Mouse (Mus musculus) right cerebral cortex, postnatal 10 days (tissue): ENCODE measurements around the gene Olfr464.
"Not testable (repeated sequence)": the region's sequence is repeated elsewhere in the genome, so short reads cannot be mapped to it uniquely, and the experiment has no call there.

Source experiments
- DNase-seq, 2 experiments: peaks; one replicate each; pipeline ENCODE4 v3.0.0; 2021; ENCODE audit warnings: low spot score in 2 of 2

The Olfr464 gene

DNA sequence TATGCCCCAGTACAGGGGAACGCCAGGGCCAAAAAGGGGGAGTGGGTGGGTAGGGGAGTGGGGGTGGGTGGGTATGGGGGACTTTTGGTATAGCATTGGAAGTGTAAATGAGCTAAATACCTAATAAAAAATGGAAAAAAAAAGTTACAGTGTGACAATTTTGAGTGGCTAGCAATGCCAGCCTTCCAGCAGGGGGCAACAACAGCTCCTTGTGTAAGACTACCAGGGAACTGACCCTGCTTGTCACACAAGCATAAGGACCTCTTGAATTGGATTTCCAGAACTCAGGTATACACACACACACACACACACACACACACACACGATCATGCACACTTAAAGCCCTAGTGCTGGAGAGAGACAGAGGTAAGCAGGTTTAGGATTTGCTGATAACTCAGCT, 53.9 kb downstream of the Olfr464 start:
- DNase-seq, result not testable (repeated sequence)
